Comparison of ENCODE assay signal across 10 mouse cellular contexts in genomic region chr1:172594495-172594894, GRCm38 (mm10). TPM values are rescaled to one million over a fixed set of nuclear protein-coding genes. Genes with fewer than 3 reads are reported as not detected.
DNase-seq lines count a peak whose midpoint lies in the region; ATAC-seq and TF ChIP-seq lines count a peak whose summit lies in the region.
"Had no signal": no experiment of that assay in that cellular context is flagged by ENCODE, and none has a peak within 500 bp of the region (broad histone marks: within the 10 kb centered on the region; RNA-seq: fewer than 3 reads in every experiment).

No protein-coding gene starts in this region.

- no peaks in the 10 kb centered on the region for H3K36me3 ChIP-seq in heart, embryonic 12.5 days
- H3K36me3 ChIP-seq in midbrain, embryonic 13.5 days: no peaks in the 10 kb centered on the region
- H3K36me3 ChIP-seq: embryonic facial prominence, embryonic 13.5 days; limb, embryonic 15.5 days had no signal

- peak; percentile 15 for DNase-seq in heart, adult 8-10 months (ENCODE audit: low spot score)
- DNase-seq in urinary bladder, postnatal 14 days (ENCODE audit: low spot score): peak; percentile 31
- no peak for DNase-seq in urinary bladder, adult 2 months (ENCODE audit: low spot score)
- peak; percentile 16 to 57 for DNase-seq in kidney, adult 8-10 months
- no peak for DNase-seq in urinary bladder, postnatal 4 days (ENCODE audit: low spot score in 2 of 2)

- no peak overlapping the region for H3K27ac ChIP-seq in heart, embryonic 12.5 days (ENCODE audit: poor library complexity, severe bottlenecking)
- H3K27ac ChIP-seq in cortical plate, adult 2 months (ENCODE audit: insufficient read depth, low read length): no peak overlapping the region
- no peak overlapping the region for H3K27ac ChIP-seq in midbrain, embryonic 13.5 days
- H3K27ac ChIP-seq: embryonic facial prominence, embryonic 13.5 days; limb, embryonic 15.5 days had no signal

- TF ChIP-seq CTCF in cortical plate, adult 2 months (IDR thresholded peaks at IDR 0.05; ENCODE audit: extremely low read depth, insufficient read depth, low read length): peak; percentile 50

- ATAC-seq in heart, embryonic 12.5 days (ENCODE audit: insufficient number of reproducible peaks, low FRiP score): no peak
- peak; percentile 37 for ATAC-seq in midbrain, embryonic 13.5 days

- H3K9ac ChIP-seq in heart, embryonic 12.5 days: no peak overlapping the region
- no peak overlapping the region for H3K9ac ChIP-seq in midbrain, embryonic 13.5 days (replicated peaks)
- H3K9ac ChIP-seq: embryonic facial prominence, embryonic 13.5 days; limb, embryonic 15.5 days had no signal

- H3K4me1 ChIP-seq in heart, embryonic 12.5 days (replicated peaks): no peaks in the 10 kb centered on the region
- H3K4me1 ChIP-seq in cortical plate, adult 2 months (ENCODE audit: control insufficient read depth, insufficient read depth, low read length): no peaks in the 10 kb centered on the region
- H3K4me1 ChIP-seq in midbrain, embryonic 13.5 days (replicated peaks): no peaks in the 10 kb centered on the region
- H3K4me1 ChIP-seq: embryonic facial prominence, embryonic 13.5 days; limb, embryonic 15.5 days had no signal

- H3K9me3 ChIP-seq in heart, embryonic 12.5 days (replicated peaks): no peaks in the 10 kb centered on the region
- no peaks in the 10 kb centered on the region for H3K9me3 ChIP-seq in midbrain, embryonic 13.5 days
- H3K9me3 ChIP-seq: embryonic facial prominence, embryonic 13.5 days; limb, embryonic 15.5 days had no signal

- H3K4me2 ChIP-seq in heart, embryonic 12.5 days: no peak overlapping the region
- no peak overlapping the region for H3K4me2 ChIP-seq in midbrain, embryonic 13.5 days (replicated peaks)
- H3K4me2 ChIP-seq: embryonic facial prominence, embryonic 13.5 days; limb, embryonic 15.5 days had no signal

- no peaks in the 10 kb centered on the region; the same call in 1 of the 2 replicates for H3K27me3 ChIP-seq in heart, embryonic 12.5 days (replicated peaks)
- no peaks in the 10 kb centered on the region for H3K27me3 ChIP-seq in midbrain, embryonic 13.5 days
- H3K27me3 ChIP-seq: limb, embryonic 15.5 days had no signal

- no peak overlapping the region for H3K4me3 ChIP-seq in heart, embryonic 12.5 days
- no peak overlapping the region for H3K4me3 ChIP-seq in cortical plate, adult 2 months (ENCODE audit: insufficient read depth, low read length)
- H3K4me3 ChIP-seq in midbrain, embryonic 13.5 days (replicated peaks): no peak overlapping the region
- H3K4me3 ChIP-seq: embryonic facial prominence, embryonic 13.5 days; limb, embryonic 15.5 days had no signal

- TF ChIP-seq POLR2A in cortical plate, adult 2 months (IDR thresholded peaks at IDR 0.05; ENCODE audit: extremely low read depth, insufficient read depth, low read length): no peak

RNA-seq across cellular contexts. Expression of gene Slamf8, which starts 4.1 kb away (rescaled TPM):
- under 1 TPM; 0.16 to 0.31 (median 0.24) TPM for total RNA-seq in heart, adult 8-10 months (2022)
- polyA plus RNA-seq in heart, embryonic 12.5 days (2016; fragmentation: Nextera tagmentation; extraction: Ambion mirVana): not detected in 2 replicates
- polyA plus RNA-seq in urinary bladder, adult 2 months (2012; rRNA removed): 3.7 and 6.3 TPM in 2 replicates
- 0.28 and 0.31 TPM in 2 replicates for polyA plus RNA-seq in cortical plate, adult 2 months (2012; rRNA removed)
- polyA plus RNA-seq in midbrain, embryonic 13.5 days (2015; fragmentation: Nextera tagmentation; extraction: Ambion mirVana): not detected in 2 replicates

RNA-seq across cellular contexts. Expression of gene Fcrl6, which starts 7.9 kb away (rescaled TPM):
- total RNA-seq in heart, adult 8-10 months (2022): not detected
- polyA plus RNA-seq in heart, embryonic 12.5 days (2016; fragmentation: Nextera tagmentation; extraction: Ambion mirVana): not detected in 2 replicates
- polyA plus RNA-seq in urinary bladder, adult 2 months (2012; rRNA removed): not detected in 2 replicates
- 0.11 TPM in 1 of 2 replicates, not detected in the other for polyA plus RNA-seq in cortical plate, adult 2 months (2012; rRNA removed)
- polyA plus RNA-seq in midbrain, embryonic 13.5 days (2015; fragmentation: Nextera tagmentation; extraction: Ambion mirVana): not detected in 2 replicates

RNA-seq across cellular contexts. Expression of gene Dusp23, which starts 38.3 kb away (rescaled TPM):
- total RNA-seq in heart, adult 8-10 months (2022): 10 to 100 TPM in 3 of 4 experiments, 1 to 10 TPM in 1; 8.5 to 14.0 (median 11.5) TPM
- polyA plus RNA-seq in heart, embryonic 12.5 days (2016; fragmentation: Nextera tagmentation; extraction: Ambion mirVana): 11.3 and 11.6 TPM in 2 replicates
- polyA plus RNA-seq in urinary bladder, adult 2 months (2012; rRNA removed): 18.2 and 20.3 TPM in 2 replicates
- polyA plus RNA-seq in cortical plate, adult 2 months (2012; rRNA removed): 11.6 and 12.0 TPM in 2 replicates
- polyA plus RNA-seq in midbrain, embryonic 13.5 days (2015; fragmentation: Nextera tagmentation; extraction: Ambion mirVana): 6.2 and 6.3 TPM in 2 replicates

RNA-seq across cellular contexts. Expression of gene Vsig8, which starts 38.8 kb away (rescaled TPM):
- not detected for total RNA-seq in heart, adult 8-10 months (2022)
- 0.24 and 0.33 TPM in 2 replicates for polyA plus RNA-seq in heart, embryonic 12.5 days (2016; fragmentation: Nextera tagmentation; extraction: Ambion mirVana)
- polyA plus RNA-seq in urinary bladder, adult 2 months (2012; rRNA removed): 0.40 and 0.50 TPM in 2 replicates
- 0.47 and 0.52 TPM in 2 replicates for polyA plus RNA-seq in cortical plate, adult 2 months (2012; rRNA removed)
- 0.20 TPM in 1 of 2 replicates, not detected in the other for polyA plus RNA-seq in midbrain, embryonic 13.5 days (2015; fragmentation: Nextera tagmentation; extraction: Ambion mirVana)

Comparison
In these comparisons a context has a peak if more than half of its experiments do, and no peak if none do; other contexts are left out.
1. DNase-seq: peak in heart, adult 8-10 months (single experiment), urinary bladder, postnatal 14 days (single experiment) and kidney, adult 8-10 months (2 of 2); none in urinary bladder, adult 2 months (single experiment) and urinary bladder, postnatal 4 days (0 of 2).